Mouse (Mus musculus) liver, adult 2 months (tissue): ENCODE measurements around the gene Acnat1.

Source experiments
- CTCF ChIP-seq: fragments of 200-500 bp; IDR thresholded peaks from 2 replicates; pipeline ENCODE4 v1.5.1; 2011; ENCODE audit warnings: low read depth, low read length, control low read depth
- POLR2A ChIP-seq: fragments of 200-500 bp; IDR thresholded peaks from 2 replicates; pipeline ENCODE4 v1.6.1; 2011; ENCODE audit warnings: low read length, control low read depth; ENCODE audit not compliant: insufficient read depth; ENCODE audit errors: extremely low read depth

DNA sequence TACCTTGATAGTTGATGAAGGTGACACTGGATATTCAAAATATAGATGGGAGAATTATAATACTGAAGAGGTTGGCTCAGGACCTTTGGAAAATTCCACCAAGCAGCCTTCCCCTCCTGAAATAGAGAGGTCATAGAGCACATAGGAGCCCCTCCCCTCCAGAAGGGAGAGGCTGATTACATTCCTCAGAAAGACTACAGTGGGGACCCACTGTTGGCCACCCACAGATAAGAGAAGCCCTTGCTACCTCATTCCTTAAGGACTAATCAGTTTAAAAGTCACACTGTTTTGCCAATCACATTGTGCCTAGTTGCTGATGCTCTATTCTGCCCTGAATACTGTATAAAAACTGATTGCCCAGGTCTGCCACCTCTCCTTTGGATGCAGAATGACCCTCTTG, 871 bp upstream of the Acnat1 start:
- TF ChIP-seq CTCF: no peak
- no peak for TF ChIP-seq POLR2A
